Mouse (Mus musculus): Measurements from ENCODE around the gene Arhgap5.

Gene Arhgap5

DNA sequence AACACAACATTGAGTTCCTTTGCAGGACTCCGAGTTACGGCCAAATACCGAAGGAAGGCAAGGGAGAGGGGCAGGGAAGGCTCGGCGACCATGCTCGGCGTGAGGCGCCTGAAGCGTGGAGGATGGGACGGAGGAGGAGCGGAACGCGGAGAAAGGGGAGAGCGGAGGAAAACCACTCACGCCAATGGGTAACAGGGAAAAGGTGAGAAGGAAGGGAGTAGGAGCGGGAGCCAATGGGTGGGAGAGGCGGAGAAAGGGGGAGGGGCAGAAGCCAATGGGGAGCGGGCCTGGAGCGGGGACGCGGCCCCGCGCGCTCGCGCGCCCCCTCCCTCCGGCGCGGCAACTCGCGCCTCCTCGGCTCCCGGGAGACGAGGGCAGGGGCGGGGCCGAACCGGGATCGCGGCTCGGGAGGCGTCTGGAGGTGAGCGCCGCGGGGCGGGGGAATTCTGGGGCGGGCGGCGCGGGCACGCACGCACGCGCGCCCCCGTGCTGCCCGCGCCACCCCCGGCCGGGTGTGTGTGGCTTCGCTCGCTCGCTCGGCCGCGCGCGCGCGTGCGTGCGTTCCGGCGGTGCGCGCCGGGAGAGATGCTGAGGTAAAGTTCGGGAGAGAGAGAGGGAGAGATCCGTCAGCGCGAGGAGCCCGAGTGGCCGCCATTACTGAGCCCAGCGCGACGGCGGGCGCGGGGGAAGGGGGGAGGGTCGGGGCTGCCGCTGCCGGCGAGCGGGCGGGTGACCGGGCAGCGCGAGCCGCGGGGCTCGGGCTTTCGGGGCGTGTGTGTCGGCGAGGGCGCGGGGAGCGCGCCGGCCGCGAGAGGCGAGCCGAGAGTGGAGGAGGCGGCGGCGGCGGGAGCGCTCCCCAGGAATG, at the start of gene Arhgap5:
Gene Arhgap5, plus strand, starts transcription at position 517 of the 865 bp plus-strand sequence.
- peak; percentile 98 for DNase-seq (ENCODE audit: low read depth, low spot score)

GRCm38 (mm10) chr12:52464593-52464992, 39.2 kb upstream of the Arhgap5 start:
- DNase-seq (ENCODE audit: low read depth, low spot score): no peak

- no peak for DNase-seq (ENCODE audit: low read depth, low spot score)
Observed at GRCm38 (mm10) chr12:52471621-52472020, 32.2 kb upstream of the Arhgap5 start.

- no peak for DNase-seq (ENCODE audit: low read depth, low spot score)
Observed at GRCm38 (mm10) chr12:52473988-52474968, 29.5 kb upstream of the Arhgap5 start.

GRCm38 (mm10) chr12:52476036-52476435, 27.7 kb upstream of the Arhgap5 start:
- no peak for DNase-seq (ENCODE audit: low read depth, low spot score)

- DNase-seq (ENCODE audit: low read depth, low spot score): no peak
Observed at GRCm38 (mm10) chr12:52478611-52479010, 25.2 kb upstream of the Arhgap5 start.

DNA sequence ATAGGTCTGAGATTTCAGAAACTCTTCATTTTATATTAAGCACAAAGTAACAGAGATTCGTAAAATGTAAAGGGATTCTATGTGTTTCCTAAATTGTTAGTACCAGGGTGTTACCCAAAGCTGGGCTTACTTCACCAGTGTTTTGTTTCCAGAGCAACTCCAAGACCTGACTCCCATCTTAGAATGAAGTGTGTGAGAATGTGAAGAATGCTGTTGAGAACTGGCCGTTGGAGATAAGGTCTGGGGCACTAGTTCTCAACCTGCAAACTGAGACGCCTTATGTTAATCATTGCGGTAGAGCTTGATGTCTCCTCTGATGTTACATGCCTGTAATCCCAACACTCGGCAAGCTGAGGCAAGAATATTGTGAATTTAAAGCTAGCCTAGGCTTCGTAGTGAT, 24.4 kb upstream of the Arhgap5 start:
- no peak for DNase-seq (ENCODE audit: low read depth, low spot score)

DNA sequence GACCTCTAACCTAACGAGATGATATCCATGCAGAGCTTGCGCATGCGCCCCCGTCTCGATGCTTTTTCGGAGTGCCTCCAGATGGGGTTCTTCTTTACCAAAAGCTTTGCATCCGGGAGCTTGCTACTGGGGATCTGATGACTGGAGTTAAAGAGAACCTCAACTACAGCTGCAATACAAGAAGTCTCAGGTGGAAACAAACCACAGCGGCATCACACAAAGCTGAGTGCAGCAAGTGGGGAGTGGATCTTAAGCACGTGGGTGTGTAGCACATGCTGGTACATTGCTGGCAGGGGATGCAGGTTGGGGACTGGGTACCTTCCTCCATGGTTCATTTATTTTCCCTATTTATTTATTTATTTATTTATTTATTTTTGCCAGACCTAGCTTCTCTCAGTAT, 22.9 kb upstream of the Arhgap5 start:
- no peak for DNase-seq (ENCODE audit: low read depth, low spot score)

- no peak for DNase-seq (ENCODE audit: low read depth, low spot score)
Observed at GRCm38 (mm10) chr12:52481969-52482550, 21.7 kb upstream of the Arhgap5 start.

- no peak for DNase-seq (ENCODE audit: low read depth, low spot score)
Observed at GRCm38 (mm10) chr12:52483219-52483618, 20.6 kb upstream of the Arhgap5 start.

DNA sequence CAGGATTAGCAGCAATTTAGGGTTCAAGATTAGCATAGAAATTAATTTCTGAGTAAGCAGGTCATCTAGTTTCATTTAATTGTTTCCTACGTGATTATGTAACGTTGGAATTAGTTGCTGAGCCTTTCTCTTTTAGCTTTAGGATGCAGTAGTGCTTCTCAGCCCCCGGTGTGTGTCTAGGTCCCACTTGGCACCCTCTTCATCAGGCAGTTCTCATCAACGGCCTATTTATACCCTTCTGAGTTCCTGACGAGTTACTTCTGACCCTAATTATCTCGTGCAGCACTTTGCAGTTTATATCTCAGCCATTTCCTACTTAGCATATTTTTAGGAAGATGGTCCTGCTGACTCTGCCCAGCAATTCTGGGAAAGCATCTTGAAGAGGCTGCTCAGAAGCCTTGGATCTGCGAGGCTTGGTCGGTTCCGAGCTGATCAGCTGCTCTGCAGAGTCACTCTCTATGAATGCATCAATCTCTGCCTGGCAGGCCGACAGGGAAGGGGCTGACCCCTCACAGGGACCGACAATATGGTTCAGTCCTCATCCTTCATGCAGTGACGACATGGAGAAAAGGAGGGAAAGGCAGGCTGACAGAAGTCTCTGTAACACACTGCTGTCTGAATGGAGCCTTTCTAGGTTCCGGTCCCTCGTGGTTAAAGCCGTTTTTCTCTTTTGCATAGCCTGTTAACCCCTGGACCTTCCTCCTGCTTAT, 15.4 kb upstream of the Arhgap5 start:
- peak; percentile 21 for DNase-seq (ENCODE audit: low read depth, low spot score)

DNA sequence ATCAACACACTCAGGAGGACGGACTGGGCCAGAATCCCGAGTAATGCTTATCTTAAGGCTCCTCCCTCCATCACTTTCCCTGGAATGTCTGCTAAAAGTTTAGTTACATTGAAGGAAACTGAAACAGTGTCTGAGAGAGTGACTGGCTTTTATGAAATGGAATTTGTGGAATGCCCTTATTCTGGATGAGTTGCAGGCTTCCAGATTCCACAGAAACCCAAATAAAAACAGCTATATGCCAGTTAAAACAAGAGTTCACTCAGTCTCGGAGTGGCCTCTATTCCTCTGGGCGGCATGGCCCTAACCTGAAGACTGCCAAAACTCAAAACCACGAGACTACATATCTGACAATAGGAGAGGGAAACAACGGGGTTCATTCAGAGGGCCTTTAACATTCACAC, 10.5 kb upstream of the Arhgap5 start:
- DNase-seq (ENCODE audit: low read depth, low spot score): peak; percentile 37

DNA sequence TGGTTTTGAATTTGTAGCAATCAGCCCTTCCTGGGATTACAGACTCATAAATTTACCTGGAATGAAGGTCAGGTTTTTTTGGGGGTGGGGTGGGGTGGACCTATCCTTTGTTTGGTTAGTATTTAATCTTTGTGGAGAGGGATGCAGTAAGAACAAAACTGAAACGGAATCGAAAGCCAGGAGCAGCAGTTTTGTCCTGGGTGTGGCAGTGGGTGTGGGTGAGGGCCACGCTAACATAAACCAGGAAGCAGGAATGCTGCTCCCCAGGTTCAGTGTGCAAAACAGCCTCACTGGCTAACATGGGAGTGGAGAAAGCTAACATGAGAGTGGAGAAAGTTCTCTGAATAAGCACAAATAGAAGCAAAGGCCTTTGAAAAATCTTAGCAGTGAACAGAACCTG, 6.6 kb upstream of the Arhgap5 start:
- no peak for DNase-seq (ENCODE audit: low read depth, low spot score)

GRCm38 (mm10) chr12:52500915-52501833, 2.6 kb upstream of the Arhgap5 start:
- no peak for DNase-seq (ENCODE audit: low read depth, low spot score)

- no peak for DNase-seq (ENCODE audit: low read depth, low spot score)
Observed at GRCm38 (mm10) chr12:52502161-52502560, 1.6 kb upstream of the Arhgap5 start.

DNA sequence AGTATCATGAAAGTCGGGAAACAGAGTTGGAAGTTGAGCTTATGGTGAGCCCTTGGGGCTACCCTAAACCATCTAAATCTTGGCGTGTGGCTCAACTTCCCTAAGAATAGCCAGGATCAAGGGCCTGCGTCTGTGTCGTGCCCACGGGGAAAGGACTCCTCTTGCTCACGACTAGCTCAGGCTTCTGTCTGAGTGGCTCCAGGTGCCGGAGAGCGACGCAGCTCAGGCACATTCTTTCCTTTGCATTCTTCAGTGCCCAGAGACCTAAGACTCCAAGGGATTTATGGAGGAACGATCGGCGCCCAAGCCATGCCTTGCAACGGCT, 679 bp upstream of the Arhgap5 start:
- DNase-seq (ENCODE audit: low read depth, low spot score): no peak

- peak; percentile 54 for DNase-seq (ENCODE audit: low read depth, low spot score)
Observed at GRCm38 (mm10) chr12:52504331-52505181, 784 bp downstream of the Arhgap5 start.

- no peak for DNase-seq (ENCODE audit: low read depth, low spot score)
Observed at GRCm38 (mm10) chr12:52524699-52525098, 20.9 kb downstream of the Arhgap5 start.

- DNase-seq (ENCODE audit: low read depth, low spot score): no peak
Observed at GRCm38 (mm10) chr12:52525486-52525885, 21.7 kb downstream of the Arhgap5 start.
